Mouse (Mus musculus) frontal cortex, adult 2 months (tissue): Measurements from ENCODE around the gene Ccr7. TPM values are rescaled to one million over a fixed set of nuclear protein-coding genes. Genes with fewer than 3 reads are reported as not detected.

ENCODE experiments used
- DNase-seq, 2 experiments: peaks; one replicate each; pipeline ENCODE4 v3.0.0; 2022; ENCODE audit warnings: low spot score in 1 of 2; ENCODE audit errors: extremely low spot score in 1 of 2
- polyA plus RNA-seq: library from polyadenylated mRNA; depleted of rRNA; stranded (reverse); fragments of >200 nt; gene quantifications from 2 replicates; pipeline ENCODE4 v1.2.3, GENCODE M21; 2012; rRNA removed

The Ccr7 gene
- polyA plus RNA-seq, 1 experiment = 0.14 TPM

DNA sequence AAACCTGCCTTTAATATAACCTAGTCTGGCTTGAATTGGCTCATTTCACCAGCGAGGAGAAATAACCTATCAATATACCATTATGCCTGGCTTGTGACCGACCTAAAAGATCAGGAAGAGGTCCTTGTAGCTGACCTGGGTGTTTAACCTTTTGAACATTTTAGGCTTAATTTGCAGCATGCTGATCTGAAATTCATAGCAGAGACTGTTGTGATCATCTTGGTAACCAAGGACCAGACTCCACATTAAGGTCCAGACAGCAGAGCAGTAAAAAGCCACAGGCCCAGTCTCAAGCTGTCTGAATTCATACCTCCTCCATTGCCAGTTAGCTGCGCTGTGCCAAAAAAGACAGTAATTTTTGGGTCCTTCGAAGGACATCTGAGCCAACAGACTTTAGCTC, 59.1 kb downstream of the Ccr7 start:
- no peak for DNase-seq

DNA sequence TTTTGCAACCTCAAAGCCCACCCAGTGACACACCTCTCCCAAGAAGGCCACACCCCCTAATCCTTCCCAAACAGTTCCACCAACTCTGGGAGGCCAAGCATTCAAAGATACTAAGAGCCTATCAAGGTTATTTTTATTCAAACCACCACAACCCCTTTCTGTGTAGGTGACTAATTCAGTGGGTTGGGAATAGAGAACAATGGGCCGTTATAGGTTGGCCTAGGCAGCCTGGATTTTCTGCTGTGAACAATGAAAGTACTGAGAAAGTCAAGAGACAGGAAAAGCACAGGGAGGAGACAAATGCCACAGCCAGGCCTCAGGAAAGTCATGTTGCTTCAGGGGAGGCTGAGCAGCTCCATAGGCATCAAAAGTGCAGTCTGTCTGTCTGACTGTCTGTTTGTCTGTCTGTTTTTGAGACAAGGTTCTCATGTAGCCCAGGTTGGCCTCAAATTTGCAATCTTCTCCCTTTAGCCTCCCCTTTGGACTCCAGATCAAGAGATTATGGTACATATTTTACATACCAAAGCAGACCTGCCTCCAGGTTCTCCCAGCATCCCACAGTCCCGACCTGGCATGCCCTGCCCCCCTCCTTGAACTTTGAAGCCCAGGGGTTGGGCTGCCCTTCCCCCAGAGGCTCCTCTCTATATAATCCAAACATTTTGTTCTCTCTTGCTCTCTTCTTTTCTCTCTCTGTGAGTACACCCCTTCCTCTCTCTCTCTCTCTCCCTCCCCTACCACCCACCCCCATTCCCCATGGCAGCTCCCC, 59.8 kb downstream of the Ccr7 start:
- no peak for DNase-seq

Other genes starting within 250 kb of the Ccr7 start
- gene Cdc6, start 247.3 kb downstream of the Ccr7 start, polyA plus RNA-seq = 0.62 and 0.67 TPM in 2 replicates
- gene Rara, start 227.3 kb downstream of the Ccr7 start, polyA plus RNA-seq = 6.4 and 7.9 TPM in 2 replicates
- 2.9 and 3.3 TPM in 2 replicates for gene Gjd3, start 172.1 kb downstream of the Ccr7 start, polyA plus RNA-seq
- gene Top2a, start 130.9 kb downstream of the Ccr7 start, polyA plus RNA-seq = 2.1 and 3.1 TPM in 2 replicates
- 64.3 and 86.3 TPM in 2 replicates for gene Igfbp4, start 113.8 kb downstream of the Ccr7 start, polyA plus RNA-seq
- gene Tns4, start 65.8 kb downstream of the Ccr7 start, polyA plus RNA-seq = 0.19 and 0.34 TPM in 2 replicates
- 93.5 and 97.6 TPM in 2 replicates for gene Smarce1, start 75.9 kb upstream of the Ccr7 start, polyA plus RNA-seq
- 21.4 and 22.9 TPM in 2 replicates for gene Krt222, start 89.0 kb upstream of the Ccr7 start, polyA plus RNA-seq
- not detected in 2 replicates for gene Krt24, start 130.2 kb upstream of the Ccr7 start, polyA plus RNA-seq
- gene Krt25, start 167.9 kb upstream of the Ccr7 start, polyA plus RNA-seq = 0.06 and 0.15 TPM in 2 replicates
- gene Krt26, start 182.9 kb upstream of the Ccr7 start, polyA plus RNA-seq = 0.06 TPM in 1 of 2 replicates, not detected in the other
- gene Krt27, start 196.0 kb upstream of the Ccr7 start, polyA plus RNA-seq = 0.19 TPM in 1 of 2 replicates, not detected in the other
- 0.17 TPM in 1 of 2 replicates, not detected in the other for gene Krt28, start 219.8 kb upstream of the Ccr7 start, polyA plus RNA-seq
- gene Krt10, start 234.3 kb upstream of the Ccr7 start, polyA plus RNA-seq = 9.3 and 11.7 TPM in 2 replicates